Mouse (Mus musculus): Measurements from ENCODE around the gene Hps3.

- TF ChIP-seq GATA1 (IDR thresholded peaks at IDR 0.05; ENCODE audit: low read depth, low read length) (peak; percentile 61), MYB (IDR thresholded peaks at IDR 0.05; ENCODE audit: low read depth, low read length) (no peak), POLR2A (IDR thresholded peaks at IDR 0.05; ENCODE audit: control insufficient read depth in 1 of 2, insufficient read depth in 1 of 2, low read depth in 1 of 2, low read length in 2 of 2, poor library complexity in 1 of 2) (no peak), CHD1 (IDR thresholded peaks at IDR 0.05; ENCODE audit: low read depth, low read length) (no peak), CTCF (IDR thresholded peaks at IDR 0.05 in 2 of 3, conservative IDR thresholded peaks at IDR 0.05 in 1 of 3; ENCODE audit: control insufficient read depth in 1 of 3, insufficient read depth in 1 of 3, low read depth in 2 of 3, low read length in 3 of 3, poor library complexity in 1 of 3, severe bottlenecking in 1 of 3) (no peak), ZNF384 (IDR thresholded peaks at IDR 0.05; ENCODE audit: low read depth, low read length) (no peak), TAL1 (IDR thresholded peaks at IDR 0.05; ENCODE audit: low read length) (no peak), NRF1 (IDR thresholded peaks at IDR 0.05; ENCODE audit: insufficient read depth, low read depth, low read length, poor library complexity, severe bottlenecking) (no peak)
Observed at GRCm38 (mm10) chr3:20018076-20018475, 17.0 kb downstream of the Hps3 start.

Data from MEL (cell line).